Mouse (Mus musculus) lung, embryonic 15.5 days (tissue): ENCODE data around the gene Hmox2. TPM values are rescaled to one million over a fixed set of nuclear protein-coding genes. Genes with fewer than 3 reads are reported as not detected.
"Not testable (repeated sequence)": the region's sequence is repeated elsewhere in the genome, so short reads cannot be mapped to it uniquely, and the experiment has no call there.

Experiments
- ATAC-seq: fragments of 200-750 bp; cut with Nextera tagmentation; 2 replicates; pipeline ENCODE4 v1.8.0; 2017; ENCODE audit warnings: moderate number of reproducible peaks, borderline replicate concordance; ENCODE audit not compliant: low FRiP score, low TSS enrichment; ENCODE audit errors: extremely low read depth
- H3K27ac ChIP-seq: fragments of 300-500 bp; sonication (generic); 2 replicates; pipeline ENCODE4 v1.5.1; 2015; ENCODE audit warnings: moderate library complexity, mild to moderate bottlenecking, inconsistent platforms
- H3K27me3 ChIP-seq: fragments of 300-500 bp; sonication (generic); 2 replicates; pipeline ENCODE4 v1.6.1; 2015; ENCODE audit warnings: inconsistent platforms
- H3K36me3 ChIP-seq: fragments of 300-500 bp; sonication (generic); 2 replicates; pipeline ENCODE4 v1.6.1; 2015; ENCODE audit warnings: inconsistent platforms
- H3K4me1 ChIP-seq: fragments of 300-500 bp; sonication (generic); 2 replicates; pipeline ENCODE4 v1.6.1; 2015; ENCODE audit warnings: inconsistent platforms
- H3K4me2 ChIP-seq: fragments of 300-500 bp; sonication (generic); 2 replicates; pipeline ENCODE4 v1.6.1; 2015; ENCODE audit warnings: inconsistent platforms, mild to moderate bottlenecking, moderate library complexity
- H3K4me3 ChIP-seq: fragments of 300-500 bp; sonication (generic); 2 replicates; pipeline ENCODE4 v1.5.1; 2015; ENCODE audit warnings: mild to moderate bottlenecking, inconsistent platforms
- H3K9ac ChIP-seq: fragments of 300-500 bp; sonication (generic); 2 replicates; pipeline ENCODE4 v1.6.1; 2015; ENCODE audit warnings: inconsistent platforms
- H3K9me3 ChIP-seq: fragments of 300-500 bp; sonication (generic); 2 replicates; pipeline ENCODE4 v1.6.1; 2016; ENCODE audit warnings: inconsistent platforms
- WGBS: fragments of 180-500 bp; shearing (Covaris S2); methylation state at CpG from one replicate; pipeline ENCODE4 v1.1.7; 2015; 5-methylcytosine and 5-hydroxymethylcytosine counted together
- polyA plus RNA-seq: library from polyadenylated mRNA; unstranded; fragments of >200 nt; fragmentation: Nextera tagmentation; extraction: Ambion mirVana; gene quantifications from 2 replicates; pipeline ENCODE4 v1.2.1, GENCODE M21; 2015

The Hmox2 gene
- polyA plus RNA-seq, result 106 and 113 TPM in 2 replicates

- H3K27ac ChIP-seq, result peak within 1 kb of the TSS; percentile 82
- H3K9ac ChIP-seq, result peak within 1 kb of the TSS; percentile 86
- peak within 1 kb of the TSS; percentile 92 for H3K4me3 ChIP-seq
- H3K27me3 ChIP-seq, result no peaks in the 10 kb centered on the region
- no peaks in the 10 kb centered on the region for H3K9me3 ChIP-seq
- no peaks in the 10 kb centered on the region for H3K36me3 ChIP-seq
- peaks cover 14% of the 10 kb centered on the region for H3K4me1 ChIP-seq
- peak; percentile 96 for ATAC-seq
- WGBS, result 5% methylated on average over 34 of the region's 35 CpGs
- H3K4me2 ChIP-seq, result peak within 1 kb of the TSS; percentile 65
These were observed at the start of gene Hmox2 for GRCm38 (mm10) chr16:4725780-4726527. Hmox2 (plus strand) TSS chr16:4726361.

- 94% methylated on average over 5 of the region's 5 CpGs for WGBS
- no peak for ATAC-seq
- peaks cover 15% of the 10 kb centered on the region for H3K36me3 ChIP-seq
- H3K4me1 ChIP-seq, result peaks cover 13% of the 10 kb centered on the region
- no peak overlapping the region for H3K4me3 ChIP-seq
- no peaks in the 10 kb centered on the region for H3K9me3 ChIP-seq
- no peak overlapping the region for H3K4me2 ChIP-seq
- H3K27me3 ChIP-seq, result no peaks in the 10 kb centered on the region
- H3K9ac ChIP-seq, result no peak overlapping the region
- no peak overlapping the region for H3K27ac ChIP-seq
These were observed 49.3 kb upstream of the Hmox2 start for GRCm38 (mm10) chr16:4676836-4677235.

GRCm38 (mm10) chr16:4678080-4678479 lies 48.1 kb upstream of the Hmox2 start:
- Histone ChIP-seq H3K4me2 (peak overlapping the region; percentile 84; the same call in 1 of the 2 replicates), H3K9ac (no peak overlapping the region), H3K4me1 (peaks cover 13% of the 10 kb centered on the region), H3K4me3 (no peak overlapping the region), H3K9me3 (no peaks in the 10 kb centered on the region), H3K27me3 (no peaks in the 10 kb centered on the region), H3K36me3 (peaks cover 15% of the 10 kb centered on the region), H3K27ac (no peak overlapping the region)
- WGBS, result 71% methylated on average over 5 of the region's 5 CpGs
- ATAC-seq, result no peak

GRCm38 (mm10) chr16:4679121-4680018 lies 46.8 kb upstream of the Hmox2 start, which contains the start of gene Coro7:
Coro7 (minus strand) TSS chr16:4679777.
- Histone ChIP-seq H3K4me2 (peak within 1 kb of the TSS; percentile 84), H3K4me3 (peak within 1 kb of the TSS; percentile 70), H3K9me3 (no peaks in the 10 kb centered on the region), H3K27me3 (no peaks in the 10 kb centered on the region), H3K4me1 (peaks cover 13% of the 10 kb centered on the region), H3K36me3 (peaks cover 15% of the 10 kb centered on the region), H3K27ac (0 out of 2 replicates have a peak within 1 kb of the TSS, but pooled peaks have one; percentile 2), H3K9ac (peak within 1 kb of the TSS; percentile 61)
- under 1% methylated on average over 47 of the region's 47 CpGs for WGBS
- peak; percentile 93 for ATAC-seq

GRCm38 (mm10) chr16:4680922-4681455 lies 45.2 kb upstream of the Hmox2 start:
- H3K4me1 ChIP-seq, result peaks cover 27% of the 10 kb centered on the region
- WGBS, result 73% methylated on average over 3 of the region's 3 CpGs
- not testable (repeated sequence) for H3K27me3 ChIP-seq, H3K9me3 ChIP-seq, ATAC-seq, H3K27ac ChIP-seq, H3K4me3 ChIP-seq, H3K4me2 ChIP-seq, H3K36me3 ChIP-seq, H3K9ac ChIP-seq

- Histone ChIP-seq H3K4me1 (peaks cover 27% of the 10 kb centered on the region), H3K27me3 (no peaks in the 10 kb centered on the region), H3K4me3 (no peak overlapping the region), H3K9ac (peak overlapping the region; percentile 82; the same call in 1 of the 2 replicates), H3K4me2 (peak overlapping the region; percentile 93), H3K27ac (no peak overlapping the region), H3K9me3 (no peaks in the 10 kb centered on the region), H3K36me3 (peaks cover 6% of the 10 kb centered on the region)
- 79% methylated on average over 4 of the region's 4 CpGs for WGBS
- ATAC-seq, result no peak
These were observed 43.5 kb upstream of the Hmox2 start for GRCm38 (mm10) chr16:4682628-4683179.

- H3K36me3 ChIP-seq, result peaks cover 11% of the 10 kb centered on the region
- peaks cover 27% of the 10 kb centered on the region for H3K4me1 ChIP-seq
- peak overlapping the region; percentile 64 for H3K4me3 ChIP-seq
- WGBS, result 23% methylated on average over 9 of the region's 9 CpGs
- peak overlapping the region; percentile 55 for H3K27ac ChIP-seq
- no peaks in the 10 kb centered on the region for H3K9me3 ChIP-seq
- no peaks in the 10 kb centered on the region for H3K27me3 ChIP-seq
- no peak for ATAC-seq
- H3K4me2 ChIP-seq, result peak overlapping the region; percentile 93
- peak overlapping the region; percentile 82 for H3K9ac ChIP-seq
These were observed 43.0 kb upstream of the Hmox2 start for GRCm38 (mm10) chr16:4683193-4683580.

- no peaks in the 10 kb centered on the region for H3K27me3 ChIP-seq
- peak; percentile 79 for ATAC-seq
- no peaks in the 10 kb centered on the region for H3K9me3 ChIP-seq
- H3K4me1 ChIP-seq, result peaks cover 20% of the 10 kb centered on the region
- peak overlapping the region; percentile 55 for H3K27ac ChIP-seq
- peak overlapping the region; percentile 93 for H3K4me2 ChIP-seq
- H3K4me3 ChIP-seq, result peak overlapping the region; percentile 64
- H3K36me3 ChIP-seq, result peaks cover 14% of the 10 kb centered on the region
- H3K9ac ChIP-seq, result peak overlapping the region; percentile 82
- WGBS, result under 1% methylated on average over 54 of the region's 54 CpGs
These were observed 42.3 kb upstream of the Hmox2 start for GRCm38 (mm10) chr16:4683581-4684456.

- H3K9me3 ChIP-seq, result no peaks in the 10 kb centered on the region
- peak overlapping the region; percentile 93 for H3K4me2 ChIP-seq
- no peak overlapping the region; the same call in 1 of the 2 replicates for H3K27ac ChIP-seq
- no peak for ATAC-seq
- H3K36me3 ChIP-seq, result peaks cover 20% of the 10 kb centered on the region
- WGBS, result 0% methylated on average over 9 of the region's 9 CpGs
- H3K4me1 ChIP-seq, result peaks cover 16% of the 10 kb centered on the region
- H3K4me3 ChIP-seq, result peak overlapping the region; percentile 64
- H3K9ac ChIP-seq, result peak overlapping the region; percentile 82
- no peaks in the 10 kb centered on the region for H3K27me3 ChIP-seq
These were observed 41.7 kb upstream of the Hmox2 start for GRCm38 (mm10) chr16:4684457-4684791.

- 97% methylated on average over 4 of the region's 4 CpGs for WGBS
- H3K4me1 ChIP-seq, result peaks cover 14% of the 10 kb centered on the region
- H3K27me3 ChIP-seq, H3K4me3 ChIP-seq, H3K9me3 ChIP-seq, H3K9ac ChIP-seq, ATAC-seq, H3K27ac ChIP-seq, H3K4me2 ChIP-seq: not testable (repeated sequence)
- H3K36me3 ChIP-seq, result peaks cover 65% of the 10 kb centered on the region
These were observed 36.8 kb upstream of the Hmox2 start for GRCm38 (mm10) chr16:4689371-4689770.

- Histone ChIP-seq H3K36me3 (peaks cover 95% of the 10 kb centered on the region), H3K9ac (no peak overlapping the region), H3K4me2 (no peak overlapping the region), H3K27ac (no peak overlapping the region), H3K27me3 (no peaks in the 10 kb centered on the region), H3K4me3 (no peak overlapping the region), H3K4me1 (no peaks in the 10 kb centered on the region), H3K9me3 (no peaks in the 10 kb centered on the region)
- no peak for ATAC-seq
- 88% methylated on average over 3 of the region's 3 CpGs for WGBS
These were observed 24.9 kb upstream of the Hmox2 start for GRCm38 (mm10) chr16:4701211-4701610.
